Mouse (Mus musculus): ENCODE results near the gene Sap25. TPM values are rescaled to one million over a fixed set of nuclear protein-coding genes. Genes with fewer than 3 reads are reported as not detected.

The Sap25 gene
- polyA plus RNA-seq, 1 experiment from 2014 or later = 5.7 TPM

- no peak overlapping the region for H3K27ac ChIP-seq (ENCODE audit: low read depth, low read length)
- H3K4me2 ChIP-seq (ENCODE audit: low read depth, low read length) = peak overlapping the region; percentile 52
- no peaks in the 10 kb centered on the region for H3K27me3 ChIP-seq (ENCODE audit: control insufficient read depth, insufficient read depth, low read length)
- ATAC-seq (ENCODE audit: low read depth) = no peak
- no peaks in the 10 kb centered on the region for H3K36me3 ChIP-seq (ENCODE audit: control insufficient read depth, insufficient read depth, low read length)
- H3K9ac ChIP-seq (replicated peaks; ENCODE audit: low read depth, low read length) = 0 out of 2 replicates have a peak overlapping the region, but pooled peaks have one; percentile 79
- no peaks in the 10 kb centered on the region for H3K9me3 ChIP-seq (ENCODE audit: control insufficient read depth, low read length)
- peak overlapping the region; percentile 74 for H3K4me3 ChIP-seq (ENCODE audit: low read depth, low read length)
- peaks cover 16% of the 10 kb centered on the region; the same call in 1 of the 2 replicates for H3K4me1 ChIP-seq (ENCODE audit: control insufficient read depth, insufficient read depth, low read length)
- WGBS = under 1% methylated on average over 22 of the region's 22 CpGs
These were observed 39.8 kb upstream of the Sap25 start for GRCm38 (mm10) chr5:137601365-137601729.

GRCm38 (mm10) chr5:137607860-137608653 is 33.1 kb upstream of the Sap25 start:
- Histone ChIP-seq H3K27me3 (ENCODE audit: control insufficient read depth, insufficient read depth, low read length) (no peaks in the 10 kb centered on the region), H3K9me3 (ENCODE audit: control insufficient read depth, low read length) (no peaks in the 10 kb centered on the region), H3K4me2 (ENCODE audit: low read depth, low read length) (no peak overlapping the region), H3K4me3 (ENCODE audit: low read depth, low read length) (no peak overlapping the region), H3K9ac (replicated peaks; ENCODE audit: low read depth, low read length) (no peak overlapping the region), H3K4me1 (ENCODE audit: control insufficient read depth, insufficient read depth, low read length) (peaks cover 5% of the 10 kb centered on the region; the same call in 1 of the 2 replicates), H3K27ac (ENCODE audit: low read depth, low read length) (no peak overlapping the region), H3K36me3 (ENCODE audit: control insufficient read depth, insufficient read depth, low read length) (no peaks in the 10 kb centered on the region)
- 12% methylated on average over 25 of the region's 26 CpGs for WGBS
- no peak for ATAC-seq (ENCODE audit: low read depth)

GRCm38 (mm10) chr5:137608654-137609190 is 32.4 kb upstream of the Sap25 start:
- no peak overlapping the region for H3K4me3 ChIP-seq (ENCODE audit: low read depth, low read length)
- ATAC-seq (ENCODE audit: low read depth) = no peak
- peaks cover 5% of the 10 kb centered on the region; the same call in 1 of the 2 replicates for H3K4me1 ChIP-seq (ENCODE audit: control insufficient read depth, insufficient read depth, low read length)
- H3K27me3 ChIP-seq (ENCODE audit: control insufficient read depth, insufficient read depth, low read length) = no peaks in the 10 kb centered on the region
- no peaks in the 10 kb centered on the region for H3K9me3 ChIP-seq (ENCODE audit: control insufficient read depth, low read length)
- 14% methylated on average over 23 of the region's 23 CpGs for WGBS
- H3K36me3 ChIP-seq (ENCODE audit: control insufficient read depth, insufficient read depth, low read length) = no peaks in the 10 kb centered on the region
- H3K9ac ChIP-seq (replicated peaks; ENCODE audit: low read depth, low read length) = no peak overlapping the region
- no peak overlapping the region for H3K27ac ChIP-seq (ENCODE audit: low read depth, low read length)
- H3K4me2 ChIP-seq (ENCODE audit: low read depth, low read length) = no peak overlapping the region

GRCm38 (mm10) chr5:137609292-137609691 is 31.8 kb upstream of the Sap25 start:
- no peak overlapping the region for H3K4me2 ChIP-seq (ENCODE audit: low read depth, low read length)
- no peak for ATAC-seq (ENCODE audit: low read depth)

GRCm38 (mm10) chr5:137610056-137610455 is 31.1 kb upstream of the Sap25 start:
- Histone ChIP-seq H3K9me3 (ENCODE audit: control insufficient read depth, low read length) (no peaks in the 10 kb centered on the region), H3K27ac (ENCODE audit: low read depth, low read length) (no peak overlapping the region), H3K9ac (replicated peaks; ENCODE audit: low read depth, low read length) (no peak overlapping the region), H3K4me3 (ENCODE audit: low read depth, low read length) (no peak overlapping the region), H3K36me3 (ENCODE audit: control insufficient read depth, insufficient read depth, low read length) (no peaks in the 10 kb centered on the region), H3K27me3 (ENCODE audit: control insufficient read depth, insufficient read depth, low read length) (no peaks in the 10 kb centered on the region), H3K4me2 (ENCODE audit: low read depth, low read length) (no peak overlapping the region), H3K4me1 (ENCODE audit: control insufficient read depth, insufficient read depth, low read length) (peaks cover 5% of the 10 kb centered on the region; the same call in 1 of the 2 replicates)
- 76% methylated on average over 4 of the region's 4 CpGs for WGBS
- no peak for ATAC-seq (ENCODE audit: low read depth)

More at GRCm38 (mm10) chr5:137609292-137609691, 31.8 kb upstream of the Sap25 start:
- no peaks in the 10 kb centered on the region for H3K9me3 ChIP-seq (ENCODE audit: control insufficient read depth, low read length)
- no peak overlapping the region for H3K4me3 ChIP-seq (ENCODE audit: low read depth, low read length)
- no peak overlapping the region for H3K27ac ChIP-seq (ENCODE audit: low read depth, low read length)
- H3K36me3 ChIP-seq (ENCODE audit: control insufficient read depth, insufficient read depth, low read length) = no peaks in the 10 kb centered on the region
- H3K4me1 ChIP-seq (ENCODE audit: control insufficient read depth, insufficient read depth, low read length) = peaks cover 5% of the 10 kb centered on the region; the same call in 1 of the 2 replicates
- no peaks in the 10 kb centered on the region for H3K27me3 ChIP-seq (ENCODE audit: control insufficient read depth, insufficient read depth, low read length)
- H3K9ac ChIP-seq (replicated peaks; ENCODE audit: low read depth, low read length) = no peak overlapping the region
- WGBS = 52% methylated on average over 3 of the region's 3 CpGs

- H3K4me3 ChIP-seq (ENCODE audit: low read depth, low read length) = no peak overlapping the region
- no peaks in the 10 kb centered on the region for H3K9me3 ChIP-seq (ENCODE audit: control insufficient read depth, low read length)
- ATAC-seq (ENCODE audit: low read depth) = no peak
- H3K27me3 ChIP-seq (ENCODE audit: control insufficient read depth, insufficient read depth, low read length) = no peaks in the 10 kb centered on the region
- peak overlapping the region; percentile 18; the same call in 1 of the 2 replicates for H3K4me2 ChIP-seq (ENCODE audit: low read depth, low read length)
- no peaks in the 10 kb centered on the region for H3K36me3 ChIP-seq (ENCODE audit: control insufficient read depth, insufficient read depth, low read length)
- H3K27ac ChIP-seq (ENCODE audit: low read depth, low read length) = no peak overlapping the region
- 14% methylated on average over 12 of the region's 12 CpGs for WGBS
- no peak overlapping the region for H3K9ac ChIP-seq (replicated peaks; ENCODE audit: low read depth, low read length)
- H3K4me1 ChIP-seq (ENCODE audit: control insufficient read depth, insufficient read depth, low read length) = peaks cover 5% of the 10 kb centered on the region; the same call in 1 of the 2 replicates
These were observed 30.4 kb upstream of the Sap25 start for GRCm38 (mm10) chr5:137610548-137611244.

GRCm38 (mm10) chr5:137611245-137611602 is 29.9 kb upstream of the Sap25 start:
- 36% methylated on average over 6 of the region's 6 CpGs for WGBS
- Histone ChIP-seq H3K36me3 (ENCODE audit: control insufficient read depth, insufficient read depth, low read length) (no peaks in the 10 kb centered on the region), H3K9ac (replicated peaks; ENCODE audit: low read depth, low read length) (no peak overlapping the region), H3K27ac (ENCODE audit: low read depth, low read length) (no peak overlapping the region), H3K4me1 (ENCODE audit: control insufficient read depth, insufficient read depth, low read length) (peaks cover 5% of the 10 kb centered on the region; the same call in 1 of the 2 replicates), H3K27me3 (ENCODE audit: control insufficient read depth, insufficient read depth, low read length) (no peaks in the 10 kb centered on the region), H3K9me3 (ENCODE audit: control insufficient read depth, low read length) (no peaks in the 10 kb centered on the region), H3K4me2 (ENCODE audit: low read depth, low read length) (peak overlapping the region; percentile 18; the same call in 1 of the 2 replicates), H3K4me3 (ENCODE audit: low read depth, low read length) (no peak overlapping the region)
- ATAC-seq (ENCODE audit: low read depth) = no peak

GRCm38 (mm10) chr5:137613076-137613475 is 28.1 kb upstream of the Sap25 start:
- no peaks in the 10 kb centered on the region for H3K9me3 ChIP-seq (ENCODE audit: control insufficient read depth, low read length)
- ATAC-seq (ENCODE audit: low read depth) = no peak
- H3K36me3 ChIP-seq (ENCODE audit: control insufficient read depth, insufficient read depth, low read length) = no peaks in the 10 kb centered on the region
- WGBS = 79% methylated on average over 5 of the region's 5 CpGs
- no peak overlapping the region for H3K9ac ChIP-seq (replicated peaks; ENCODE audit: low read depth, low read length)
- H3K27me3 ChIP-seq (ENCODE audit: control insufficient read depth, insufficient read depth, low read length) = no peaks in the 10 kb centered on the region
- H3K4me1 ChIP-seq (ENCODE audit: control insufficient read depth, insufficient read depth, low read length) = peaks cover 1% of the 10 kb centered on the region; the same call in 1 of the 2 replicates
- H3K27ac ChIP-seq (ENCODE audit: low read depth, low read length) = no peak overlapping the region
- H3K4me2 ChIP-seq (ENCODE audit: low read depth, low read length) = no peak overlapping the region
- no peak overlapping the region for H3K4me3 ChIP-seq (ENCODE audit: low read depth, low read length)

GRCm38 (mm10) chr5:137613550-137613949 is 27.6 kb upstream of the Sap25 start, which contains the start of gene Pcolce:
TSS of gene Pcolce (minus strand) at chr5:137613784.
- no peak for ATAC-seq (ENCODE audit: low read depth)
- 68% methylated on average over 11 of the region's 11 CpGs for WGBS

More at GRCm38 (mm10) chr5:137613550-137613949, 27.6 kb upstream of the Sap25 start, which contains the start of gene Pcolce:
- no peaks in the 10 kb centered on the region for H3K27me3 ChIP-seq (ENCODE audit: control insufficient read depth, insufficient read depth, low read length)
- no peaks in the 10 kb centered on the region for H3K4me1 ChIP-seq (ENCODE audit: control insufficient read depth, insufficient read depth, low read length)
- no peaks in the 10 kb centered on the region for H3K9me3 ChIP-seq (ENCODE audit: control insufficient read depth, low read length)
- H3K36me3 ChIP-seq (ENCODE audit: control insufficient read depth, insufficient read depth, low read length) = no peaks in the 10 kb centered on the region
- H3K27ac ChIP-seq (ENCODE audit: low read depth, low read length) = no peak within 1 kb of the TSS
- H3K4me2 ChIP-seq (ENCODE audit: low read depth, low read length) = no peak within 1 kb of the TSS
- no peak within 1 kb of the TSS for H3K9ac ChIP-seq (replicated peaks; ENCODE audit: low read depth, low read length)
- no peak within 1 kb of the TSS for H3K4me3 ChIP-seq (ENCODE audit: low read depth, low read length)
